ENCODE assay signal across 26 mouse cellular contexts in the genomic region with DNA sequence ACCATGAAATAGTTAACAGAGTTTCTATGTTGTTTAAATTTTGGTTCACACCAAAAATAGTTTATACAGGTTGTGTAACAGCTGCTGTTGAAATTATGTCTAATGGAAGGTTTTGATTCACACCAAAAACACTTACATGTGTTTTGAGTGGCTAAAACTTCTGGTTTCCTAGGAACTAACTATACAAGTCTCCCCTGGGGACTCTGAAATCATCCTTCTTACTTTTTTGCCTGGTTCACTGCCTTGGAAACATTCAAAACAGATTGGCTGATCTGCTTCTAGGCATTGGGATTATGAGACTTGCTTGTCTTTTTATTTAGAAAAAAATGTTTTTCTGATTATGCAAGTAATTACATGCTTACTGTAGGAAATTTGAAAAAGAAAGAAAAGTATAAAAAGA. TPM values are rescaled to one million over a fixed set of nuclear protein-coding genes. Genes with fewer than 3 reads are reported as not detected.
"Had no signal": no experiment of that assay in that cellular context is flagged by ENCODE, and none has a peak within 500 bp of the region (broad histone marks: within the 10 kb centered on the region; RNA-seq: fewer than 3 reads in every experiment).

No protein-coding gene starts in this region.

- H3K9me3 ChIP-seq: heart, embryonic 10.5 days; heart, embryonic 12.5 days; hindbrain, embryonic 10.5 days; hindbrain, embryonic 12.5 days; intestine, embryonic 15.5 days; limb, embryonic 13.5 days; liver, embryonic 13.5 days; liver, embryonic 15.5 days had no signal

- H3K4me1 ChIP-seq: heart, embryonic 10.5 days; heart, embryonic 12.5 days; hindbrain, embryonic 10.5 days; hindbrain, embryonic 12.5 days; intestine, embryonic 15.5 days; limb, embryonic 13.5 days; liver, embryonic 13.5 days; liver, embryonic 15.5 days had no signal

- H3K36me3 ChIP-seq: heart, embryonic 10.5 days; heart, embryonic 12.5 days; hindbrain, embryonic 10.5 days; hindbrain, embryonic 12.5 days; intestine, embryonic 15.5 days; limb, embryonic 13.5 days; liver, embryonic 13.5 days; liver, embryonic 15.5 days had no signal

- H3K9ac ChIP-seq: heart, embryonic 12.5 days; hindbrain, embryonic 12.5 days; hindbrain, embryonic 14.5 days; intestine, embryonic 15.5 days; limb, embryonic 13.5 days; liver, embryonic 13.5 days; liver, embryonic 15.5 days had no signal

- H3K4me2 ChIP-seq: heart, embryonic 12.5 days; hindbrain, embryonic 12.5 days; hindbrain, embryonic 14.5 days; intestine, embryonic 15.5 days; limb, embryonic 13.5 days; liver, embryonic 11.5 days; liver, embryonic 13.5 days; liver, embryonic 15.5 days had no signal

- H3K27me3 ChIP-seq: heart, embryonic 12.5 days; intestine, embryonic 15.5 days; liver, embryonic 13.5 days; liver, embryonic 15.5 days had no signal

- ATAC-seq: hindbrain, embryonic 16.5 days; inflammation-experienced regulatory T-cells, adult 6 months; intestine, embryonic 15.5 days; intestine, postnatal 0 days had no signal

- DNase-seq: gastrocnemius, adult 2 months; gastrocnemius, postnatal 10 days; gastrocnemius, postnatal 25 days; heart, adult 18-20 months; heart, postnatal 4 days; kidney, adult 18-20 months; kidney, adult 8-10 months; kidney, postnatal 10 days; kidney, postnatal 25 days; kidney, postnatal 4 days; liver; liver, embryonic 13.5 days had no signal

- H3K4me3 ChIP-seq: gastrocnemius, adult 2 months; heart, embryonic 10.5 days; heart, embryonic 12.5 days; hindbrain, embryonic 10.5 days; hindbrain, embryonic 12.5 days; intestine, embryonic 15.5 days; layer of hippocampus, adult 2 months; left cerebral cortex, adult 2 months; limb, embryonic 13.5 days; liver, embryonic 13.5 days; liver, embryonic 15.5 days had no signal

- H3K27ac ChIP-seq: gastrocnemius, adult 2 months; heart, embryonic 10.5 days; hindbrain, embryonic 10.5 days; hindbrain, embryonic 12.5 days; hindbrain, embryonic 14.5 days; intestine, embryonic 15.5 days; layer of hippocampus, adult 2 months; left cerebral cortex, adult 2 months; limb, embryonic 13.5 days; liver, embryonic 13.5 days; liver, embryonic 15.5 days had no signal

RNA-seq across cellular contexts. Expression of gene Morc4, which starts 11.7 kb away (rescaled TPM):
- polyA plus RNA-seq: inflammation-experienced regulatory T-cells, adult 6 months had no signal
